Mouse (Mus musculus) heart, postnatal 0 days (tissue): ENCODE measurements at regions not wholly inside any gene's neighbourhood (a gene's known extent, or its start where the extent isn't known, plus 50 kb on each side); places are given as distances from the start of the nearest gene placed in this dataset.
A peak's percentile ranks its signal among the peaks of the same experiment; 100 is the strongest.

Experiments used
- CTCF ChIP-seq: IDR thresholded peaks from 2 replicates; pipeline ENCODE4 v1.5.1; 2016; ENCODE audit warnings: antibody characterized with exemption, control low read depth, low read depth
- EP300 ChIP-seq: IDR thresholded peaks from 2 replicates; pipeline ENCODE4 v1.6.1; 2016; ENCODE audit warnings: antibody characterized with exemption, low read depth

- no peak for TF ChIP-seq EP300
- TF ChIP-seq CTCF, result peak; percentile 51
These were observed 302.8 kb upstream of the Zic4 start for GRCm38 (mm10) chr9:91059460-91059859.
